ENCODE assay signal across 33 mouse cellular contexts in the genomic region with DNA sequence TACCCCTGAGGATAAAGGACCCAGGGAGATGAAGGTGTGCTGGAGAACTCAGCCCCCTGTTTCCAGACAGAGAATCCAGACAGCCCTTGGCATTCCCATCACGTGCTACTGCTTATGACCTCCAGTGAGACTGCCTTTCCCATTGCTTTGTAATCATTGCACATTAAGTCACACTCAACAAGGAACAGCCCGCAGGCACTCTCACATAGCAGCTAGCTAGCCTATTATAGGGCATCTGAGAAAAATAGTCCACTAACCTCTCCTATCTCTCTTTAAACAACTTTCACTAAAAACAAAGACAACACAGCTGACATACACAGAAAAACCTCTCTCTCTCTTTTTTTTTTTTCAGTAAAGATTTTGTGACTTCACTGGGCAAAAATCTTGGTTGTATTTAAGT. TPM values are rescaled to one million over a fixed set of nuclear protein-coding genes. Genes with fewer than 3 reads are reported as not detected.
DNase-seq lines count a peak whose midpoint lies in the region; ATAC-seq and TF ChIP-seq lines count a peak whose summit lies in the region.
"Had no signal": no experiment of that assay in that cellular context is flagged by ENCODE, and none has a peak within 500 bp of the region (broad histone marks: within the 10 kb centered on the region; RNA-seq: fewer than 3 reads in every experiment).

No protein-coding gene starts in this region.

- H3K9me3 ChIP-seq in heart, postnatal 0 days (replicated peaks; ENCODE audit: control insufficient read depth, low read length): no peaks in the 10 kb centered on the region
- no peaks in the 10 kb centered on the region for H3K9me3 ChIP-seq in kidney, embryonic 14.5 days (ENCODE audit: control insufficient read depth, low read length)
- H3K9me3 ChIP-seq in midbrain, embryonic 14.5 days (ENCODE audit: control insufficient read depth, low read length): no peaks in the 10 kb centered on the region
- no peaks in the 10 kb centered on the region for H3K9me3 ChIP-seq in midbrain, embryonic 13.5 days
- H3K9me3 ChIP-seq in neural tube, embryonic 13.5 days: no peaks in the 10 kb centered on the region
- H3K9me3 ChIP-seq: embryonic facial prominence, embryonic 10.5 days; embryonic facial prominence, embryonic 15.5 days; forebrain, embryonic 12.5 days; heart, embryonic 12.5 days; hindbrain, embryonic 15.5 days; intestine, embryonic 15.5 days; limb, embryonic 12.5 days; liver, embryonic 15.5 days; stomach, embryonic 15.5 days had no signal

- DNase-seq in heart, postnatal 0 days (ENCODE audit: low spot score): no peak
- DNase-seq in heart, postnatal 14 days: no peak
- DNase-seq in kidney, adult 2 months: peak; percentile 25
- DNase-seq in midbrain, embryonic 14.5 days: peak; percentile 27
- DNase-seq: adrenal gland, adult 2 months; adrenal gland, postnatal 36 days; cerebellum, adult 2 months; cerebellum, postnatal 14 days; forebrain, postnatal 0 days; heart, adult 2 months; heart, postnatal 10 days; kidney, postnatal 10 days; lung, embryonic 14.5 days; lung, postnatal 14 days; retina, postnatal 1 day; right cerebral cortex, postnatal 14 days; thymus, postnatal 14 days had no signal

- no peak overlapping the region for H3K4me2 ChIP-seq in heart, postnatal 0 days (ENCODE audit: low read depth, low read length)
- no peak overlapping the region for H3K4me2 ChIP-seq in kidney, embryonic 14.5 days (replicated peaks; ENCODE audit: low read depth, low read length)
- H3K4me2 ChIP-seq in midbrain, embryonic 14.5 days (ENCODE audit: low read length): no peak overlapping the region
- H3K4me2 ChIP-seq in midbrain, embryonic 13.5 days (replicated peaks): no peak overlapping the region
- H3K4me2 ChIP-seq in neural tube, embryonic 13.5 days: no peak overlapping the region
- H3K4me2 ChIP-seq: embryonic facial prominence, embryonic 15.5 days; forebrain, embryonic 12.5 days; heart, embryonic 12.5 days; hindbrain, embryonic 15.5 days; intestine, embryonic 15.5 days; limb, embryonic 12.5 days; liver, embryonic 15.5 days; lung, embryonic 14.5 days; stomach, embryonic 15.5 days had no signal

- H3K36me3 ChIP-seq in heart, postnatal 0 days (replicated peaks; ENCODE audit: control insufficient read depth, insufficient read depth, low read length): no peaks in the 10 kb centered on the region
- no peaks in the 10 kb centered on the region for H3K36me3 ChIP-seq in kidney, adult 2 months (ENCODE audit: control insufficient read depth, insufficient read depth, low read length)
- no peaks in the 10 kb centered on the region for H3K36me3 ChIP-seq in kidney, embryonic 14.5 days (ENCODE audit: control insufficient read depth, insufficient read depth, low read length)
- no peaks in the 10 kb centered on the region for H3K36me3 ChIP-seq in midbrain, embryonic 14.5 days (ENCODE audit: control insufficient read depth, insufficient read depth, low read length)
- no peaks in the 10 kb centered on the region for H3K36me3 ChIP-seq in midbrain, embryonic 13.5 days
- no peaks in the 10 kb centered on the region for H3K36me3 ChIP-seq in neural tube, embryonic 13.5 days
- H3K36me3 ChIP-seq: embryonic facial prominence, embryonic 10.5 days; embryonic facial prominence, embryonic 15.5 days; forebrain, embryonic 12.5 days; heart, embryonic 12.5 days; hindbrain, embryonic 15.5 days; intestine, embryonic 15.5 days; limb, embryonic 12.5 days; liver, embryonic 15.5 days; stomach, embryonic 15.5 days had no signal

- no peak overlapping the region for H3K9ac ChIP-seq in heart, postnatal 0 days (replicated peaks; ENCODE audit: low read depth, low read length)
- no peak overlapping the region for H3K9ac ChIP-seq in kidney, embryonic 14.5 days (ENCODE audit: low read depth, low read length)
- no peak overlapping the region for H3K9ac ChIP-seq in midbrain, embryonic 14.5 days (replicated peaks; ENCODE audit: low read length)
- no peak overlapping the region for H3K9ac ChIP-seq in midbrain, embryonic 13.5 days (replicated peaks)
- no peak overlapping the region for H3K9ac ChIP-seq in neural tube, embryonic 13.5 days
- H3K9ac ChIP-seq: embryonic facial prominence, embryonic 15.5 days; forebrain, embryonic 12.5 days; forebrain, postnatal 0 days; heart, embryonic 12.5 days; hindbrain, embryonic 15.5 days; intestine, embryonic 15.5 days; limb, embryonic 12.5 days; liver, embryonic 15.5 days; lung, embryonic 14.5 days; stomach, embryonic 15.5 days had no signal

- intact Hi-C loops in heart, postnatal 14 days (cut with DNase I): no loop called here

- peak; percentile 36; the same call in 1 of the 2 replicates for ATAC-seq in heart, postnatal 0 days (ENCODE audit: insufficient read depth, low read depth)
- ATAC-seq in kidney, embryonic 14.5 days (ENCODE audit: low FRiP score, low TSS enrichment): no peak
- no peak for ATAC-seq in midbrain, embryonic 14.5 days (ENCODE audit: low FRiP score, low TSS enrichment)
- no peak for ATAC-seq in midbrain, embryonic 13.5 days
- 0 out of 2 replicates have a peak, but pooled peaks have one; percentile 36 for ATAC-seq in neural tube, embryonic 13.5 days (ENCODE audit: low read depth)
- ATAC-seq: activated CD4-positive, CD25-positive, alpha-beta regulatory T cell, adult 4 months; forebrain, postnatal 0 days; intestine, embryonic 15.5 days had no signal

- no peak for TF ChIP-seq CTCF in heart, postnatal 0 days (IDR thresholded peaks at IDR 0.05; ENCODE audit: low read depth)
- no peak for TF ChIP-seq CTCF in kidney, adult 2 months (conservative IDR thresholded peaks at IDR 0.05; ENCODE audit: insufficient read depth, insufficient read length, low read depth, low read length)

- TF ChIP-seq EP300 in heart, postnatal 0 days (IDR thresholded peaks at IDR 0.05; ENCODE audit: low read depth): no peak

- 59% methylated on average over 2 of the region's 2 CpGs for WGBS in heart, postnatal 0 days
- 67% methylated on average over 2 of the region's 2 CpGs for WGBS in kidney, adult 2 months
- 85% methylated on average over 2 of the region's 2 CpGs for WGBS in kidney, embryonic 14.5 days
- 81% methylated on average over 2 of the region's 2 CpGs for WGBS in midbrain, embryonic 14.5 days
- 71% methylated on average over 2 of the region's 2 CpGs for WGBS in midbrain, embryonic 13.5 days
- 68% methylated on average over 2 of the region's 2 CpGs for WGBS in neural tube, embryonic 13.5 days

- no peaks in the 10 kb centered on the region for H3K27me3 ChIP-seq in heart, postnatal 0 days (ENCODE audit: control insufficient read depth, insufficient read depth, low read length)
- no peaks in the 10 kb centered on the region for H3K27me3 ChIP-seq in kidney, adult 2 months (replicated peaks; ENCODE audit: control insufficient read depth, insufficient read depth, low read length)
- no peaks in the 10 kb centered on the region for H3K27me3 ChIP-seq in kidney, embryonic 14.5 days (ENCODE audit: control insufficient read depth, insufficient read depth, low read length)
- no peaks in the 10 kb centered on the region for H3K27me3 ChIP-seq in midbrain, embryonic 14.5 days (ENCODE audit: control insufficient read depth, insufficient read depth, low read length)
- H3K27me3 ChIP-seq in midbrain, embryonic 13.5 days: no peaks in the 10 kb centered on the region
- H3K27me3 ChIP-seq in neural tube, embryonic 13.5 days: no peaks in the 10 kb centered on the region
- H3K27me3 ChIP-seq: CH12.LX; embryonic facial prominence, embryonic 15.5 days; forebrain, embryonic 12.5 days; heart, embryonic 12.5 days; hindbrain, embryonic 15.5 days; intestine, embryonic 15.5 days; limb, embryonic 12.5 days; liver, embryonic 15.5 days; stomach, embryonic 15.5 days had no signal

- H3K4me1 ChIP-seq in heart, postnatal 0 days (ENCODE audit: control insufficient read depth, insufficient read depth): peaks cover 1% of the 10 kb centered on the region; the same call in 1 of the 2 replicates
- H3K4me1 ChIP-seq in kidney, adult 2 months (ENCODE audit: control insufficient read depth, insufficient read depth, low read length): no peaks in the 10 kb centered on the region
- no peaks in the 10 kb centered on the region for H3K4me1 ChIP-seq in kidney, embryonic 14.5 days (ENCODE audit: control insufficient read depth, insufficient read depth, low read length)
- H3K4me1 ChIP-seq in midbrain, embryonic 14.5 days (ENCODE audit: control insufficient read depth, insufficient read depth, low read length): peaks cover 3% of the 10 kb centered on the region; the same call in 1 of the 2 replicates
- no peaks in the 10 kb centered on the region for H3K4me1 ChIP-seq in midbrain, embryonic 13.5 days (replicated peaks)
- H3K4me1 ChIP-seq in neural tube, embryonic 13.5 days (replicated peaks): peaks cover 5% of the 10 kb centered on the region
- H3K4me1 ChIP-seq: embryonic facial prominence, embryonic 15.5 days; heart, embryonic 12.5 days; intestine, embryonic 15.5 days; limb, embryonic 12.5 days; liver, embryonic 15.5 days; stomach, embryonic 15.5 days had no signal

- H3K4me3 ChIP-seq in heart, postnatal 0 days (ENCODE audit: low read depth, low read length): no peak overlapping the region
- H3K4me3 ChIP-seq in kidney, adult 2 months (ENCODE audit: insufficient read depth, low read depth, low read length): no peak overlapping the region
- H3K4me3 ChIP-seq in kidney, embryonic 14.5 days (ENCODE audit: low read length): no peak overlapping the region
- H3K4me3 ChIP-seq in midbrain, embryonic 14.5 days (replicated peaks; ENCODE audit: low read depth, low read length): no peak overlapping the region
- H3K4me3 ChIP-seq in midbrain, embryonic 13.5 days (replicated peaks): no peak overlapping the region
- H3K4me3 ChIP-seq in neural tube, embryonic 13.5 days: no peak overlapping the region
- H3K4me3 ChIP-seq: embryonic facial prominence, embryonic 10.5 days; embryonic facial prominence, embryonic 15.5 days; forebrain, embryonic 12.5 days; heart, adult 2 months; heart, embryonic 12.5 days; hindbrain, embryonic 15.5 days; intestine, embryonic 15.5 days; layer of hippocampus, adult 2 months; left cerebral cortex, adult 2 months; limb, embryonic 12.5 days; liver, embryonic 15.5 days; stomach, embryonic 15.5 days had no signal

- TF ChIP-seq POLR2A in kidney, adult 2 months (IDR thresholded peaks at IDR 0.05; ENCODE audit: low read depth, low read length): no peak

- no peak overlapping the region for H3K27ac ChIP-seq in heart, postnatal 0 days (ENCODE audit: low read depth)
- H3K27ac ChIP-seq in kidney, adult 2 months (ENCODE audit: insufficient read depth, low read depth, low read length): no peak overlapping the region
- no peak overlapping the region for H3K27ac ChIP-seq in kidney, embryonic 14.5 days (ENCODE audit: low read depth, low read length)
- 0 out of 2 replicates have a peak overlapping the region, but pooled peaks have one; percentile 26 for H3K27ac ChIP-seq in midbrain, embryonic 14.5 days (replicated peaks; ENCODE audit: low read depth, low read length)
- H3K27ac ChIP-seq in midbrain, embryonic 13.5 days: no peak overlapping the region
- H3K27ac ChIP-seq in neural tube, embryonic 13.5 days (replicated peaks): no peak overlapping the region
- H3K27ac ChIP-seq: embryonic facial prominence, embryonic 10.5 days; embryonic facial prominence, embryonic 15.5 days; forebrain, embryonic 12.5 days; heart, adult 2 months; hindbrain, embryonic 15.5 days; intestine, embryonic 15.5 days; layer of hippocampus, adult 2 months; left cerebral cortex, adult 2 months; limb, embryonic 12.5 days; liver, embryonic 15.5 days; stomach, embryonic 15.5 days had no signal

RNA-seq across cellular contexts. Expression of a gene that starts 20.1 kb away (rescaled TPM):
- 42.7 and 58.0 TPM in 2 replicates for total RNA-seq in heart, postnatal 0 days (2014; rRNA removed; ENCODE audit: low replicate concordance)
- 19.7 and 21.9 TPM in 2 replicates for polyA plus RNA-seq in heart, postnatal 0 days (2015; fragmentation: Nextera tagmentation; extraction: Ambion mirVana)
- total RNA-seq in heart, postnatal 14 days (2021): 10 to 100 TPM; 36.9 to 46.8 TPM
- polyA plus RNA-seq in kidney, adult 2 months (2012; rRNA removed): 18.3 and 20.0 TPM in 2 replicates
- polyA plus RNA-seq in kidney, embryonic 14.5 days (2014; fragmentation: Nextera tagmentation; extraction: Ambion mirVana): 9.1 and 14.8 TPM in 2 replicates
- polyA plus RNA-seq in midbrain, embryonic 14.5 days (2014; fragmentation: Nextera tagmentation; extraction: Ambion mirVana): 23.2 and 27.1 TPM in 2 replicates
- polyA plus RNA-seq in midbrain, embryonic 13.5 days (2015; fragmentation: Nextera tagmentation; extraction: Ambion mirVana): 18.3 and 19.7 TPM in 2 replicates
- 15.5 and 16.1 TPM in 2 replicates for polyA plus RNA-seq in neural tube, embryonic 13.5 days (2015; fragmentation: Nextera tagmentation; extraction: Ambion mirVana)
- total RNA-seq: CH12.LX had no signal

Comparison
In these comparisons a context has a peak if more than half of its experiments do, and no peak if none do; other contexts are left out.
1. ATAC-seq: peak in heart, postnatal 0 days (single experiment) and neural tube, embryonic 13.5 days (single experiment); none in kidney, embryonic 14.5 days (single experiment), midbrain, embryonic 14.5 days (single experiment) and midbrain, embryonic 13.5 days (single experiment).
2. DNase-seq: peak in kidney, adult 2 months (single experiment) and midbrain, embryonic 14.5 days (single experiment); none in heart, postnatal 0 days (single experiment) and heart, postnatal 14 days (0 of 2).